Mouse (Mus musculus) B cell, adult 62 days (primary cell): ENCODE data around the gene Dctd. TPM values are rescaled to one million over a fixed set of nuclear protein-coding genes. Genes with fewer than 3 reads are reported as not detected.

ENCODE experiments used
- total RNA-seq: library from RNA; stranded (reverse); gene quantifications from 4 replicates; pipeline ENCODE4 v1.2.4, GENCODE M21; 2023

Gene Dctd
- 0.88 to 2.6 TPM (median 1.7 TPM) in 4 replicates for total RNA-seq

GRCm38 (mm10) chr8:48098792-48099191, at the start of gene Dctd:
Gene Dctd, plus strand, starts transcription at chr8:48099092.

Other genes with a start within 250 kb of the Dctd start
- gene Wwc2, start 108.2 kb upstream of the Dctd start, total RNA-seq: 3.3 to 4.0 TPM (median 3.6 TPM) in 4 replicates